Mouse (Mus musculus) telencephalon, adult 2 months (tissue): ENCODE data around the gene Dock10.

ENCODE experiments used
- DNase-seq: peaks from one replicate; pipeline ENCODE4 v3.0.0-alpha.2; 2011; ENCODE audit warnings: low read depth, low spot score

Gene Dock10

GRCm38 (mm10) chr1:80461348-80461747 is 297.0 kb downstream of the Dock10 start, which contains the start of gene Gm45261:
Gene Gm45261, minus strand, starts transcription at chr1:80461448.
- no peak for DNase-seq

GRCm38 (mm10) chr1:80459923-80460322 is 298.4 kb downstream of the Dock10 start:
- DNase-seq: no peak

- no peak for DNase-seq
These were observed 298.9 kb downstream of the Dock10 start for GRCm38 (mm10) chr1:80459477-80459876.

GRCm38 (mm10) chr1:80453971-80454370 is 304.4 kb downstream of the Dock10 start:
- DNase-seq: no peak

GRCm38 (mm10) chr1:80451914-80452549 is 306.3 kb downstream of the Dock10 start:
- no peak for DNase-seq
